Mouse (Mus musculus) embryonic stem cell, embryonic (primary cell): ENCODE measurements around the gene Gm136.
"Not testable (repeated sequence)": the region's sequence is repeated elsewhere in the genome, so short reads cannot be mapped to it uniquely, and the experiment has no call there.

Source experiments
- CTCF ChIA-PET, 4 experiments: fragments of 300-600 bp in 2 of 4; fragments of 350-600 bp in 2 of 4; sonication (Branson Sonifier 250); formaldehyde crosslinking; loops; one replicate each; lab custom pipeline; 2022; ENCODE audit warnings: inconsistent platforms in 2 of 4; lab: Charles Lee
- POLR2A ChIA-PET, 4 experiments: fragments of 300-600 bp in 2 of 4; fragments of 350-600 bp in 2 of 4; sonication (Branson Sonifier 250); formaldehyde crosslinking; loops; one replicate each; lab custom pipeline; 2022; ENCODE audit warnings: antibody characterized with exemption in 4 of 4, inconsistent platforms in 1 of 4; lab: Charles Lee

The Gm136 gene

GRCm38 (mm10) chr4:34725710-34726109 is 30.4 kb downstream of the Gm136 start:
- POLR2A ChIA-PET = not testable (repeated sequence)

GRCm38 (mm10) chr4:34724306-34724705 is 31.8 kb downstream of the Gm136 start:
- POLR2A ChIA-PET = interaction anchor here in 1 of 4 experiments (0.6 kb wide), 1 partner anchor 198 kb away, joined by 4 read pairs; no protein-coding TSS in a partner anchor

More at GRCm38 (mm10) chr4:34725710-34726109, 30.4 kb downstream of the Gm136 start:
- CTCF ChIA-PET = not testable (repeated sequence)

DNA sequence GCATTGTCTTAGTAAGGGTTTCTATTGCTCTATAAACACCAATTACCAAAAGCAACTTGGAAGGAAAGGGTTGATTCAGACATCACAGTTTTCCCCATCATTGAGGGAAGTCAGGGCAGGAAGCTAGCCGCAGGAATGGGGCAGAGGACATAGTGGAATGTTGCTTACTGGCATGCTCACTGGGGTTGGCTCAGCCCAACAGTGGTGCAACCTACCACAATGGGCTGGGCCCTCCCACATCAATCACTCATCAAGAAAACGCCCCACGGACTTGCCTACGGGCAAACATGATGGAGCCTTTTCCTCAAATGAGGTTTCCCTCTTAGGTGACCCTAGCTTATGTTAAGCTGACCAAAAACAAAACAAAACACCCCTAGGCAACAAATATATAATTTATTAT is 32.9 kb downstream of the Gm136 start:
- ChIA-PET CTCF (no interaction called here), POLR2A (interaction anchor here in 1 of 4 experiments (1.2 kb wide), 1 partner anchor 187 kb away, joined by 3 read pairs; no protein-coding TSS in a partner anchor)

More at GRCm38 (mm10) chr4:34724306-34724705, 31.8 kb downstream of the Gm136 start:
- CTCF ChIA-PET = no interaction called here

DNA sequence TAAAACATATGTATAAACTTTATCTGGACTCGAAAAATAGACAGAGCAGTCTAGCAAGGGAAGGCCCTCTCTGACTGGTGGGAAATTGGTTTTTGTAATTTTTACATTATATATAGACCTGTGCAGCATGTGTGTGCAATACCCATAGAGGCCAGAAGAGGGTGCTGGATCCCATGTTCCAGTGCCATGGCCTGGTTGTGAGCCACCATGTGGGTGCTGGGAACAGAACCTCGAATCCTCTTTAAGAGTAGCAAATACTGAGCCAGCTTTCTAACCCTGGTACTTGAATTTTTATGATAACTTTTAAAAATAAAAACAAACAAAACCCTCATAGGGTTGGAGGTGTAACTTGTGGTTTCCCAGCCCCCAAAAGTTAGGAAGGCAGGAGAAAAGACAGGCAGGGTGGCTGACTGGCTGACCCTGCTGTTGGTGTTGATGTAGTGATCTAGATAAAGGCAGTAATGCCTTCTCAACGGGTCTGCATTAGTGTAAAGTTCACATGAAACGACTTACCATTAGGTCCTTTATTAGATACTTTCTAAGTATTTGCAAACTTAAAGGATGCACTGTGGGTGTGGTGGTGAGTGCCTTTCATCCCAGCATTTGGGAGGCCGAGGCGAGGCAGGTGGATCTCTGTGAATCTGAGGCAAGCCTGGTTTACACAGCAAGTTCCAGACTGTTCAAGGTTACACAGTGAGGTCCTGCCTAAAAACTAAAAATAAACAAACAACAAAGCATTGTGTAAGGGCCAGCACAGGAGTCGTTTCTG is 35.8 kb downstream of the Gm136 start:
- CTCF ChIA-PET = interaction anchor here in 2 of 4 experiments (0.6 to 1.4 kb wide), 3 partner anchors 13 to 58 kb away, joined by 3 read pairs; partner anchors contain the start of gene Smim8 (in 1 of the 2)
- POLR2A ChIA-PET = interaction anchor here in 1 of 4 experiments (1.3 to 1.8 kb wide), 2 partner anchors 58 to 152 kb away, joined by 6 read pairs; partner anchors contain the start of gene Smim8

GRCm38 (mm10) chr4:34719421-34719820 is 36.6 kb downstream of the Gm136 start:
- ChIA-PET CTCF (interaction anchor here in 1 of 4 experiments (0.7 kb wide), 1 partner anchor 50 kb away, joined by 4 read pairs; no protein-coding TSS in a partner anchor), POLR2A (no interaction called here)

DNA sequence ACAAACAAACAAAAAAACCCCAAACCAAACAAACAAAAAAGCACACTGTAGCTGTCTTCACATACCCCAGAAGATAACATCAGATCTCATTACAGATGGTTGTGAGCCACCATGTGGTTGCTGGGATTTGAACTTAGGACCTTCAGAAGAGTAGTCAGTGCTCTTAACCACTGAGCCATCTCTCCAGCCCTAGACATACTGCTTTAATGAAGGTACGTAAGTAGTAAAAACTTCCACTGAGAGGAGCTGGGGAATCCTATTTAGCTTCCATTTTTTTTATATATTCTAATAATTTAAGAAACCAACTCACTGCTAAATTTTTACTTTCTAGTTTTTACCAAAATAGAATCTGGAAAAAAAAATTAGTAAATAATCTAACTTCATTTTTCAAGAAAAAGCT is 41.0 kb downstream of the Gm136 start:
- POLR2A ChIA-PET = interaction anchor here in 1 of 4 experiments (0.8 kb wide), 1 partner anchor 35 kb away, joined by 3 read pairs; no protein-coding TSS in a partner anchor

DNA sequence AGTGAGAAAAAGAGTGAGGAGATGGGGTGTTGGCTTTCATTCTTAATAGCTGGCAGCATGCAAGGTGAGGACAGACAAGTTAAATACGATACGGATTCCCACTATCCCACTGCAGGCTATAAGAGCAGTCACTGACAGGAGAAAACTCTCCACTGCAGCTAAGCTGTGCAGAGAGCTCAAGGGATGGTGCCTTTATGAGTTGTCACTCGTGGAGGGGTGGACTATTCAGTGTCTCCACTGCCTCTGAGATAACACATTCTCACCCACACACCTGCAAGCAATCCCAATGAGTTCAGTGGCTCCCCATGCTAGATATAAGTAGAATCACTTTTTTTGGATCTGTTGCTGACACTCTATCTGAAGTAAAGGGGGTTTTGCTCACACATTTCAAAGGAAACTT is 47.9 kb downstream of the Gm136 start:
- ChIA-PET CTCF (no interaction called here), POLR2A (interaction anchor here in 1 of 4 experiments (0.7 kb wide), 1 partner anchor 69 kb away, joined by 3 read pairs; no protein-coding TSS in a partner anchor)

More for the DNA sequence above, 41.0 kb downstream of the Gm136 start:
- CTCF ChIA-PET = interaction anchor here in 1 of 4 experiments (1.1 kb wide), 1 partner anchor 13 kb away, joined by 3 read pairs; no protein-coding TSS in a partner anchor

DNA sequence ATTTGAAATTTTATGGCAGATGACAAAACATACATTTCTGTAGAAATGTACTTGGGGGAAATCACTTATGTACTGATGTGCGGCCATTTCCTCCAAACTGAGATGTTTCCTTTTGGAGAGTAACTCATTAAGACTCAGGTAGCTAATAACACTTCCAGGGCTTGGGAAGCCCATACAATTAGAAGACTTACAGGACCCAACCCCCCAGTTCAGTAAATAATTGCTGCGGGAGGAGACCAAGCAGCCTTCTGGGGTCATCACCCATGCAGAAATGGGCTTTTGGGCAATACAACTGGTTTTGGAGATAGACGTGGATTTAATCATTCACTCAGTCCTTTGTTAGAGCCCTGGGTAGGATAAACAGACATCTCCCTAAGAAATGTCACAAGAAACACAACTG is 48.8 kb downstream of the Gm136 start:
- CTCF ChIA-PET = no interaction called here
- POLR2A ChIA-PET = interaction anchor here in 1 of 4 experiments (1.7 kb wide), 1 partner anchor 14 kb away, joined by 5 read pairs; no protein-coding TSS in a partner anchor

DNA sequence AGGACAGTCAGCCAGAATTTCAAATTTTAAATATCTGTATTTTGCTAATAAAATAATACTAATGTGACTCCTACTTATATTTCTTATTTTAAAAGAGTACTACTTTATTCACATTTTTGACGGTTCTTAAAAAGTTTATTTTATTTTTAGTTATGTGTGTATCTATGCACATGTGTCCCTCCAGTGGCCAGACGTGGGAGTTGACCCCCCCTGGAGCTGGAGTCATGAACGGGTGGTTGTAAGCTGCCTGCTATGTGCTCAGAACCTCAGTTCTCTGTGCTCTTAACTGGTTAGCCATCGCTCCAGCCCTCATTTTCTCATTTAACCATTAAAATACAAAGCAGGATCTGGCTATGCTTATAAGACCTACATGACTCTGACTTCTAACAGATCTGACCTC is 53.0 kb downstream of the Gm136 start:
- POLR2A ChIA-PET = interaction anchor here in 1 of 4 experiments (1.4 kb wide), 1 partner anchor 209 kb away, joined by 3 read pairs; no protein-coding TSS in a partner anchor
- CTCF ChIA-PET = no interaction called here

DNA sequence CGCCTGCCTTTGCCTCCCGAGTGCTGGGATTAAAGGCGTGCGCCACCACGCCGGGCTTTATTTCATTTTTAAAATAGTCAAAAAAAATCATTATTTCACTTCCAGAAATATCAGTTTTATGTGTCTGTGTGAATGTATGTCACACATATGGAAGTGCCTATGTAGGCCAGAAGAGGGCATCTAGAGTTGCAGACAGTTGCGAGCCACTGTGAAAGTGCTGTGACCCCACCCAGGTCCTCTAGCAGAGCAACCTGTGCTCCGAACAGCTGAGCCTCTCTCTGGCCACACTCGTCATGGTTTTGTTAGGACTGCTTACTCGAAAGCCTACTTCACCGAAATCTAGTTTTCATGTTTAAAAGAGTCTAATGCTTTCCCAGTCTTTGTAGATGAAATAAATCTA is 53.8 kb downstream of the Gm136 start:
- ChIA-PET CTCF (interaction anchor here (0.5 to 2.1 kb wide), 14 partner anchors 13 to 220 kb away, joined by 3 to 12 read pairs (median 4); partner anchors contain the start of gene Smim8 (in 1 of the 4)), POLR2A (interaction anchor here in 3 of 4 experiments (0.6 to 1.6 kb wide), 11 partner anchors 10 to 220 kb away, joined by 3 to 4 read pairs (median 4); partner anchors contain the start of gene Smim8 (in 1 of the 3))

DNA sequence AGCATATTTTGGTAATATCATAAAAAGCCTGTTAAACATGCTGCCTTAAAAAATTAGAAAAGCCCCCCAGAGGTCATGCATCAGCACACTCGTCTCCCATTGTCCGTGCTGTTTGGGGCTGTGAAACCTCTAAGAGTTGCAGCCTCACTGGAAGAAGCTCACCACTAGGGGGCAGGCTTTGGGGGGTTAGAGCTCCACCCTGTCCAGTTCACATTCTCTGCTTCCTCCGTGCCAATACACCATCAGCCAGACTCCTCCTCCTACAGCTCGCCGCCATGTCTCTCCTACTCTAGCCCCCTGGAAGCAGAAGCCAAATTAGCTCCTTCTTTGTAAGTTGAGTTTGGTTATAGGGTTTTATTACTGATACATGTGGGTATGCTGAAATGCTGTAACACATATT is 54.5 kb downstream of the Gm136 start:
- POLR2A ChIA-PET = interaction anchor here (0.5 to 1.6 kb wide), 20 partner anchors 9 to 221 kb away, joined by 3 to 5 read pairs (median 3); partner anchors contain the start of genes Smim8 (in 2 of the 4), Cga (in 1 of the 4), Orc3 (in 1 of the 4) and Rars2 (in 1 of the 4)
- CTCF ChIA-PET = interaction anchor here (0.5 to 2.1 kb wide), 28 partner anchors 9 to 367 kb away, joined by 3 to 12 read pairs (median 4); partner anchors contain the start of gene Smim8 (in 2 of the 4)
